Mouse (Mus musculus) CD4-positive, CD25-positive, alpha-beta regulatory T cell, adult 9 weeks (primary cell): ENCODE data around the gene Triap1. TPM values are rescaled to one million over a fixed set of nuclear protein-coding genes. Genes with fewer than 3 reads are reported as not detected.

Source experiments
- polyA plus RNA-seq: library from polyadenylated mRNA; unstranded; fragments of 100-300 nt; shearing (Covaris generic); gene quantifications from one replicate; pipeline ENCODE4 v1.2.1, GENCODE M21; 2017

Gene Triap1
- polyA plus RNA-seq: 67.5 TPM

DNA sequence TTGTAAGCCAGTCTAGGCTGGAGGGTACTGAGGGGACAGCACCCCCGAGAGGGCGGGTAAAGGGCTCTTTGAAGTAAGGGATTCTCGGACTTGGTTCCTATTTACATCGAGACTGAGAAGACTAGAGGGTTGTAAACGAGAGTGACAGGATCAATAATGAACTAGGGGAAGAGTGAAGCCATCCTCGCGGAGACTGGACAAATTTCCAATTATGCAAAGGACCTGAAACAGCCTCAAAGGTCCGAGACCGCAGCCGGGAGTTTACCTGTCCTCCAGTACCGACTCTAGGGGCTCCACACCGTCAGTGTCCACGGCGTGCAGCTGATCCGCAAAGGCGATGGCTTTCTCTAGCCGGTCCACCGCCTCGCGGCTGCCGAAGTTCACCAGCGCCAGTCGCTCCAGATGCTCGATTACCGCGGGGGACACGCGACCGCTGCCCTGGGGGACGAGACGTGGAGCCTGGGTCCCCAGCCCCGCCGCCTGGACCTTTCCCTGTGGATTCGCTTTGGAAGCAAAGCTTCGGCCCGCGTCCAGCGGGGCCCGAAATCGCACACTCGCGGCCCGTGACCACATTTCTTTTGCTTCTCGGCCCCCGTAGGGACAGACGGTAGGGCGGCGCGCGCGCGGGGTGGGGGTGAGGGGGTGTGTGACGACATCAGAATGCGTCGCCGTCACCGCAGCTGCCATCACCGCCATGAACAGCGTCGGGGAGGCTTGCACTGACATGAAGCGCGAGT lies at the start of gene Triap1, which contains the start of gene Gatc:
TSS of gene Triap1 (plus strand) at position 649 of the 737 bp plus-strand sequence.
TSS of gene Gatc (minus strand) at position 602 of the 737 bp plus-strand sequence.

GRCm38 (mm10) chr5:115300792-115301614 lies 40.0 kb upstream of the Triap1 start, which contains the start of gene Dynll1:
TSS of gene Dynll1 (minus strand) at chr5:115300999.

DNA sequence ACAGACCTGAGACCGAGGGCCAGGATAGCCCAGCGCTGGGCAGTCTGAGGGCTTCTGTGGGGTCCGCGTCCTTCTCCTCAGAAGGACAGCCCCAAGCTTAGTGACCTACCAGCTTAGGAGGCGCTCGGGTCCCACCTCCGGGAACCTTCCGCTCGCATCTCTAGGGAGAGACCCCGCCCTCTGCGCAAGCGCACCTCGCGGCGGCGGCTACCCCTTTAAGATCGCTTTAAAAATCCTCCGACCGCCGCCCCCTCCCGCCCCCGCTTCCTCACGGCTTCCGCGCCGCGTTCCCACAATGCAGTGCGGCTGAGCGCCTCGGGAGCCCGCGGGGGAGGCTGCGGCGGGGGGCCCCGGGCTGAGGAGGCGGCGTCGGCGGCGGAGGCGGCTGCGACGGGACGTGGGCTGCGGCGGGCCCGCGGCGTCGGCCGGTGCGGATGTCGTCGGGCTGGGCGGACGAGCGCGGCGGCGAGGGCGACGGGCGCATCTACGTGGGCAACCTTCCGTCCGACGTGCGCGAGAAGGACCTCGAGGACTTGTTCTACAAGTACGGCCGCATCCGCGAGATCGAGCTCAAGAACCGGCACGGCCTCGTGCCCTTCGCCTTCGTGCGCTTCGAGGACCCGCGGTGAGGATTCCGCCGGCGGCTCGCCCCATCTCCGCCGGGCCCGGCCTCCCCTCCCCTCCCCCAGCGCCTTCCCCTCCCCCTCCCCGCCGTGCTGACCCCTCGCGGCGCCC lies 14.0 kb upstream of the Triap1 start, which contains the start of gene Srsf9:
TSS of gene Srsf9 (plus strand) at position 303 of the 735 bp plus-strand sequence.

DNA sequence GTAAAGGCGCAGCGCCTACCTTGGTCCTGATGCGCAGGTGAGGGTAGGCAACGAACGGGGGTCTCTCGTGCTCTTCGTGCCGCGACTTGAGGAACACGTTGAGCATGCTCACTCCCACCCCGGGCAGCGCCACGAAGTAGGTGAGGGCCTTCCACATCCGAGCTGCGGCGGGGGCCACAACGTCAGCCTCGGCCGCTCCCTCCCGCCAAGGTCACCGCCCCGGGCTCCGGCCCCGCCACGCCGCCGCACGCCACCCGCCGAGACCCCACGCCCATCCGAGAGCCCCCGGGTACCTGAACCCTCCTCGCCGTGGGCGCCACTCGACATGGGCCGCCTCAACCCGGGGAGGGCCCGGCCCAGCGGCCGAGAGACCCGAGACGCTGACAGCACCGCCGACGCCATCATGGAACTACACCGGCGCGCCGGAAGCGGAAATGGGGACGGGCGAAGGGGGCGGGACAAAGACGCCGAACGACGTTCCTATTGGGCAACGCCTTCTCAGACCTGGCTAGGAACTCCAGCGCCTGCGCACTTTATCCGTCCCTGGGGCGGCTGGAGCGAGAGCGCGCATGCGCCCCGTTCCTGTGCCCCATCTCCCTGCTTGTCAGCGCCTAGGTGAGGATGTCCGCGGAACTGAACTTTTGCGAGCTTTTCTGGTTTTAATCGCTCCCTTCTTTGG lies 7.7 kb downstream of the Triap1 start, which contains the start of gene Cox6a1:
TSS of gene Cox6a1 (minus strand) at position 436 of the 679 bp plus-strand sequence.

Other genes with a start within 250 kb of the Triap1 start
- 4.1 TPM for gene Gm10401, start 242.9 kb upstream of the Triap1 start, polyA plus RNA-seq
- 43.3 TPM for gene Acads, start 221.9 kb upstream of the Triap1 start, polyA plus RNA-seq
- gene Unc119b, start 206.2 kb upstream of the Triap1 start, polyA plus RNA-seq: 26.6 TPM
- 42.7 TPM for gene Mlec, start 183.0 kb upstream of the Triap1 start, polyA plus RNA-seq
- gene Cabp1, start 146.8 kb upstream of the Triap1 start, polyA plus RNA-seq: 0.37 TPM
- 84.8 TPM for gene Pop5, start 105.4 kb upstream of the Triap1 start, polyA plus RNA-seq
- 16.4 TPM for gene Rnf10, start 68.3 kb upstream of the Triap1 start, polyA plus RNA-seq
- gene Coq5, start 61.6 kb upstream of the Triap1 start, polyA plus RNA-seq: 50.7 TPM
- 581 TPM for gene Dynll1, start 40.2 kb upstream of the Triap1 start, polyA plus RNA-seq
- 11.6 TPM for gene Srsf9, start 14.0 kb upstream of the Triap1 start, polyA plus RNA-seq
- gene Gatc, start within 50 bp of the Triap1 start, polyA plus RNA-seq: 18.8 TPM
- gene Cox6a1, start 7.8 kb downstream of the Triap1 start, polyA plus RNA-seq: 572 TPM
- not detected for gene Msi1, start 88.4 kb downstream of the Triap1 start, polyA plus RNA-seq
- gene Pla2g1b, start 125.0 kb downstream of the Triap1 start, polyA plus RNA-seq: not detected
- gene Sirt4, start 143.5 kb downstream of the Triap1 start, polyA plus RNA-seq: 22.0 TPM
- gene Pxn, start 165.5 kb downstream of the Triap1 start, polyA plus RNA-seq: 51.4 TPM
- gene Rplp0, start 218.2 kb downstream of the Triap1 start, polyA plus RNA-seq: 2,605 TPM
- gene Gcn1l1, start 224.0 kb downstream of the Triap1 start, polyA plus RNA-seq: 45.1 TPM